Mouse (Mus musculus) CH12.LX (cell line): ENCODE data around the gene Pdap1. TPM values are rescaled to one million over a fixed set of nuclear protein-coding genes. Genes with fewer than 3 reads are reported as not detected.

ENCODE experiments used
- DNase-seq: peaks from one replicate; pipeline ENCODE4 v3.0.0-alpha.2; 2013; ENCODE audit errors: extremely low read depth
- H3K27ac ChIP-seq: 2 replicates; pipeline ENCODE4 v1.5.1; 2012; ENCODE audit warnings: low read depth, mild to moderate bottlenecking, control low read depth, moderate library complexity; ENCODE audit not compliant: insufficient read depth
- H3K27me3 ChIP-seq: replicated peaks from 2 replicates; pipeline ENCODE3; 2012; ENCODE audit warnings: inconsistent platforms
- H3K36me3 ChIP-seq, 2 experiments: replicated peaks in 1 of 2; 2 replicates each; pipeline versions ENCODE3 to v1.6.1; 2012; ENCODE audit warnings: inconsistent platforms in 1 of 2, low read length in 1 of 2, mild to moderate bottlenecking in 1 of 2, mixed read lengths in 1 of 2, moderate library complexity in 1 of 2; ENCODE audit not compliant: control insufficient read depth in 1 of 2, insufficient read depth in 1 of 2
- H3K4me1 ChIP-seq, 2 experiments: 2 replicates each; pipeline ENCODE4 v1.6.1; 2012; ENCODE audit warnings: inconsistent platforms in 1 of 2, moderate library complexity in 1 of 2; ENCODE audit not compliant: insufficient read depth in 2 of 2, control insufficient read depth in 1 of 2
- H3K4me2 ChIP-seq: 2 replicates; pipeline ENCODE4 v1.6.1; 2012; ENCODE audit warnings: low read depth, mild to moderate bottlenecking, control low read depth; ENCODE audit not compliant: poor library complexity, insufficient read depth, severe bottlenecking
- H3K4me3 ChIP-seq, 3 experiments: fragments of 150-350 bp in 1 of 3; sonication (generic) in 1 of 3; replicated peaks in 1 of 3; 2 replicates each; pipeline versions ENCODE3 to v1.5.1; 2011 to 2012; ENCODE audit warnings: low read depth in 2 of 3, low read length in 2 of 3, mild to moderate bottlenecking in 2 of 3, moderate library complexity in 2 of 3, control low read depth in 1 of 3, improper control_type of control experiment in 1 of 3, inconsistent platforms in 1 of 3, mixed read lengths in 1 of 3; ENCODE audit not compliant: poor library complexity in 1 of 3
- H3K79me2 ChIP-seq: replicated peaks from 2 replicates; pipeline ENCODE4 v1.6.1; 2012; ENCODE audit warnings: mild to moderate bottlenecking, moderate library complexity; ENCODE audit not compliant: control insufficient read depth, poor library complexity, insufficient read depth, severe bottlenecking; ENCODE audit errors: extremely low read depth
- H3K9ac ChIP-seq: 2 replicates; pipeline ENCODE4 v1.6.1; 2012; ENCODE audit warnings: low read depth, mild to moderate bottlenecking, control low read depth, moderate library complexity; ENCODE audit not compliant: insufficient read depth
- H3K9me3 ChIP-seq: replicated peaks from 2 replicates; pipeline ENCODE3; 2012; ENCODE audit warnings: low read length, inconsistent platforms, mixed read lengths
- BHLHE40 ChIP-seq: IDR thresholded peaks from 2 replicates; pipeline ENCODE4 v1.6.1; 2011; ENCODE audit warnings: mild to moderate bottlenecking, low read depth, low read length, improper control_type of control experiment
- CHD1 ChIP-seq: IDR thresholded peaks from 2 replicates; pipeline ENCODE4 v1.6.1; 2012; ENCODE audit warnings: low read depth, low read length, improper control_type of control experiment, inconsistent platforms
- CTCF ChIP-seq, 2 experiments: IDR thresholded peaks in 1 of 2; conservative IDR thresholded peaks in 1 of 2; 2 replicates each; pipeline ENCODE4 v1.5.1; 2011 to 2012; ENCODE audit warnings: low read depth in 2 of 2, low read length in 2 of 2, improper control_type of control experiment in 1 of 2, inconsistent platforms in 1 of 2, mild to moderate bottlenecking in 1 of 2, moderate library complexity in 1 of 2
- E2F4 ChIP-seq: IDR thresholded peaks from 2 replicates; pipeline ENCODE4 v1.6.1; 2011; ENCODE audit warnings: low read depth, low read length, improper control_type of control experiment; ENCODE audit not compliant: insufficient replicate concordance
- ETS1 ChIP-seq: conservative IDR thresholded peaks from 2 replicates; pipeline ENCODE4 v1.6.1; 2012; ENCODE audit warnings: low read depth, mild to moderate bottlenecking, inconsistent platforms, low read length, improper control_type of control experiment, moderate library complexity
- GABPA ChIP-seq: IDR thresholded peaks from 2 replicates; pipeline ENCODE4 v1.6.1; 2012; ENCODE audit warnings: low read depth, low read length, improper control_type of control experiment, inconsistent platforms; ENCODE audit not compliant: insufficient replicate concordance
- IRF4 ChIP-seq: IDR thresholded peaks from 2 replicates; pipeline ENCODE4 v1.6.1; 2014; ENCODE audit warnings: low read depth, mild to moderate bottlenecking, inconsistent platforms, low read length, improper control_type of control experiment
- JUN ChIP-seq: IDR thresholded peaks from 2 replicates; pipeline ENCODE4 v1.6.1; 2011; ENCODE audit warnings: low read depth, mild to moderate bottlenecking, low read length, improper control_type of control experiment, moderate library complexity; ENCODE audit not compliant: insufficient read depth
- JUND ChIP-seq: conservative IDR thresholded peaks from 2 replicates; pipeline ENCODE4 v1.6.1; 2011; ENCODE audit warnings: low read depth, low read length, improper control_type of control experiment
- KAT2A ChIP-seq: IDR thresholded peaks from 2 replicates; pipeline ENCODE4 v1.6.1; 2012; ENCODE audit warnings: low read length, improper control_type of control experiment, inconsistent platforms; ENCODE audit not compliant: insufficient replicate concordance
- MAX ChIP-seq: IDR thresholded peaks from 2 replicates; pipeline ENCODE4 v1.6.1; 2011; ENCODE audit warnings: low read length, improper control_type of control experiment
- MAZ ChIP-seq: IDR thresholded peaks from 2 replicates; pipeline ENCODE4 v1.6.1; 2012; ENCODE audit warnings: low read depth, mild to moderate bottlenecking, inconsistent platforms, low read length, improper control_type of control experiment, moderate library complexity
- MEF2A ChIP-seq: IDR thresholded peaks from 2 replicates; pipeline ENCODE4 v1.6.1; 2014; ENCODE audit warnings: low read depth, mild to moderate bottlenecking, inconsistent platforms, low read length, improper control_type of control experiment, borderline replicate concordance
- MYC ChIP-seq: IDR thresholded peaks from 2 replicates; pipeline ENCODE4 v1.6.1; 2011; ENCODE audit warnings: low read depth, mild to moderate bottlenecking, improper control_type of control experiment, low read length
- NELFE ChIP-seq: IDR thresholded peaks from 2 replicates; pipeline ENCODE4 v1.6.1; 2011; ENCODE audit warnings: low read depth, low read length, improper control_type of control experiment
- POLR2A ChIP-seq: IDR thresholded peaks from 2 replicates; pipeline ENCODE4 v1.6.1; 2011; ENCODE audit warnings: low read depth, mild to moderate bottlenecking, improper control_type of control experiment, low read length
- RAD21 ChIP-seq: IDR thresholded peaks from 2 replicates; pipeline ENCODE4 v1.6.1; 2011; ENCODE audit warnings: low read depth, mild to moderate bottlenecking, low read length, improper control_type of control experiment, moderate library complexity
- SIN3A ChIP-seq: IDR thresholded peaks from 2 replicates; pipeline ENCODE4 v1.6.1; 2012; ENCODE audit warnings: low read length, improper control_type of control experiment, inconsistent platforms
- SMC3 ChIP-seq: IDR thresholded peaks from 2 replicates; pipeline ENCODE4 v1.6.1; 2011; ENCODE audit warnings: low read depth, low read length, improper control_type of control experiment
- UBTF ChIP-seq: IDR thresholded peaks from 2 replicates; pipeline ENCODE4 v1.6.1; 2012; ENCODE audit warnings: low read depth, mild to moderate bottlenecking, inconsistent platforms, low read length, improper control_type of control experiment, moderate library complexity
- USF1 ChIP-seq: IDR thresholded peaks from 2 replicates; pipeline ENCODE4 v1.6.1; 2014; ENCODE audit warnings: low read depth, mild to moderate bottlenecking, inconsistent platforms, low read length, improper control_type of control experiment
- USF2 ChIP-seq: conservative IDR thresholded peaks from 2 replicates; pipeline ENCODE4 v1.6.1; 2011; ENCODE audit warnings: low read depth, low read length, improper control_type of control experiment
- ZC3H11A ChIP-seq: IDR thresholded peaks from 2 replicates; pipeline ENCODE4 v1.6.1; 2012; ENCODE audit warnings: low read depth, mild to moderate bottlenecking, inconsistent platforms, low read length, improper control_type of control experiment
- ZKSCAN1 ChIP-seq: IDR thresholded peaks from 2 replicates; pipeline ENCODE4 v1.6.1; 2012; ENCODE audit warnings: low read depth, inconsistent platforms, low read length, improper control_type of control experiment, borderline replicate concordance
- ZNF384 ChIP-seq: IDR thresholded peaks from 2 replicates; pipeline ENCODE4 v1.6.1; 2012; ENCODE audit warnings: low read depth, low read length, improper control_type of control experiment, inconsistent platforms
- dilution Hi-C: fragments of 300-500 bp; cut with MboI; formaldehyde crosslinking; loops from 2 replicates; pipeline ENCODE4 v1.14.3; 2020; ENCODE audit warnings: low sequenced_read_pairs; ENCODE audit not compliant: extremely low pct_unique_long_range_greater_than_20kb, extremely low pct_ligation_motif_present
- in situ Hi-C: fragments of 300-500 bp; cut with MboI; formaldehyde crosslinking; loops from 3 replicates; pipeline ENCODE4 v1.14.3; 2019; ENCODE audit warnings: low sequenced_read_pairs, low pct_ligation_motif_present, low pct_unique_long_range_greater_than_20kb, mixed read lengths
- polyA plus RNA-seq: library from polyadenylated mRNA; unstranded; fragments of >175 nt; gene quantifications from 2 replicates; pipeline ENCODE4 v1.2.1, GENCODE M21; 2012; ENCODE audit warnings: low read depth; ENCODE audit not compliant: insufficient read length
- total RNA-seq, 2 experiments: library from RNA; depleted of rRNA; stranded (reverse); fragments of 300-350 nt in 1 of 2; fragments of >200 nt in 1 of 2; gene quantifications; 2 replicates each; pipeline ENCODE4 v1.2.3; 2012 to 2014

Pdap1 gene
- total and polyA plus RNA-seq, 3 experiments = 58.9 to 267 (median 86.7) TPM

- Histone ChIP-seq H3K9me3 (peaks cover 2% of the 10 kb centered on the region), H3K9ac (no peak overlapping the region), H3K27ac (no peak overlapping the region), H3K4me1 (peaks cover 5 to 22% of the 10 kb centered on the region in 2 experiments; a peak in 3 of 4 replicates)
- in situ Hi-C loops = no loop called here
- no peak for DNase-seq
- TF ChIP-seq UBTF = no peak
- TF ChIP-seq SIN3A = no peak
- no peak for TF ChIP-seq MAX
- no peak for TF ChIP-seq BHLHE40
- no peak for TF ChIP-seq E2F4
- no peak for TF ChIP-seq MYC
- TF ChIP-seq ETS1 = no peak
- no peak for TF ChIP-seq MEF2A
- no peak for TF ChIP-seq JUN
- TF ChIP-seq ZNF384 = no peak
- no peak for TF ChIP-seq SMC3
- TF ChIP-seq ZKSCAN1 = no peak
- TF ChIP-seq, all 38 proteins: peak for 0
- H3K4me2 ChIP-seq = no peak overlapping the region
- H3K27me3 ChIP-seq = no peaks in the 10 kb centered on the region
- dilution Hi-C loops = no loop called here
- peaks cover 47% of the 10 kb centered on the region for H3K79me2 ChIP-seq
- no peak overlapping the region for H3K4me3 ChIP-seq
- H3K36me3 ChIP-seq = peaks cover 29 to 77% of the 10 kb centered on the region in 2 experiments
These were observed 50.2 kb downstream of the Pdap1 start for GRCm38 (mm10) chr5:145089878-145090277.

GRCm38 (mm10) chr5:145088186-145088585 lies 51.9 kb downstream of the Pdap1 start:
- Histone ChIP-seq H3K27ac (no peak overlapping the region), H3K79me2 (peaks cover 58% of the 10 kb centered on the region), H3K9me3 (peaks cover 2% of the 10 kb centered on the region), H3K9ac (no peak overlapping the region), H3K4me2 (no peak overlapping the region), H3K36me3 (peaks cover 21 to 62% of the 10 kb centered on the region in 2 experiments), H3K27me3 (no peaks in the 10 kb centered on the region), H3K4me3 (no peak overlapping the region), H3K4me1 (peaks cover 5 to 27% of the 10 kb centered on the region in 2 experiments; a peak in 3 of 4 replicates)
- in situ Hi-C loops = no loop called here
- TF ChIP-seq ZC3H11A = no peak
- TF ChIP-seq SMC3 = no peak
- no peak for TF ChIP-seq MYC
- TF ChIP-seq GABPA = no peak
- TF ChIP-seq UBTF = no peak
- TF ChIP-seq MAZ = no peak
- no peak for TF ChIP-seq USF1
- TF ChIP-seq KAT2A = no peak
- TF ChIP-seq POLR2A = no peak
- no peak for TF ChIP-seq CTCF (conservative IDR thresholded peaks at IDR 0.05 in 1 of 2, IDR thresholded peaks at IDR 0.05 in 1 of 2; ENCODE audit: low read depth in 2 of 2, low read length in 2 of 2)
- no peak for TF ChIP-seq ETS1
- TF ChIP-seq BHLHE40 = no peak
- TF ChIP-seq JUND = no peak
- TF ChIP-seq JUN = no peak
- no peak for TF ChIP-seq USF2
- TF ChIP-seq NELFE = no peak
- TF ChIP-seq CHD1 = no peak
- TF ChIP-seq RAD21 = no peak
- no peak for TF ChIP-seq IRF4
- dilution Hi-C loops = no loop called here
- DNase-seq = no peak
